Mouse (Mus musculus): ENCODE results near the gene Sntb2. TPM values are rescaled to one million over a fixed set of nuclear protein-coding genes. Genes with fewer than 3 reads are reported as not detected.

The Sntb2 gene
- polyA plus RNA-seq, 1 experiment: 6.9 TPM

GRCm38 (mm10) chr8:107056076-107056972 is 120.8 kb downstream of the Sntb2 start, which contains the start of the genes Cog8 and Nip7:
Gene Cog8, minus strand, starts transcription at chr8:107056689.
Gene Nip7, plus strand, starts transcription at chr8:107056877.
- Histone ChIP-seq H3K4me3 (ENCODE audit: insufficient read depth, low read depth, low read length) (peak within 1 kb of the TSS; percentile 85), H3K27ac (replicated peaks; ENCODE audit: low read depth, low read length) (peak within 1 kb of the TSS; percentile 80), H3K4me1 (ENCODE audit: control insufficient read depth, insufficient read depth, insufficient read length, low read length) (peaks cover 3% of the 10 kb centered on the region; the same call in 1 of the 2 replicates)

- Histone ChIP-seq H3K27ac (replicated peaks; ENCODE audit: low read depth, low read length) (peak overlapping the region; percentile 20), H3K4me1 (ENCODE audit: control insufficient read depth, insufficient read depth, insufficient read length, low read length) (peaks cover 3% of the 10 kb centered on the region; the same call in 1 of the 2 replicates), H3K4me3 (ENCODE audit: insufficient read depth, low read depth, low read length) (peak overlapping the region; percentile 85)
Observed at GRCm38 (mm10) chr8:107056973-107057369, 121.4 kb downstream of the Sntb2 start.

- no peak overlapping the region for H3K27ac ChIP-seq (replicated peaks; ENCODE audit: low read depth, low read length)
- H3K4me3 ChIP-seq (ENCODE audit: insufficient read depth, low read depth, low read length): no peak overlapping the region
- no peaks in the 10 kb centered on the region for H3K4me1 ChIP-seq (ENCODE audit: control insufficient read depth, insufficient read depth, insufficient read length, low read length)
Observed at GRCm38 (mm10) chr8:107062613-107063012, 127.1 kb downstream of the Sntb2 start.

GRCm38 (mm10) chr8:107065511-107066496 is 130.3 kb downstream of the Sntb2 start, which contains the start of gene Tmed6:
Gene Tmed6, minus strand, starts transcription at chr8:107065644.
- Histone ChIP-seq H3K27ac (replicated peaks; ENCODE audit: low read depth, low read length) (no peak within 1 kb of the TSS), H3K4me1 (ENCODE audit: control insufficient read depth, insufficient read depth, insufficient read length, low read length) (no peaks in the 10 kb centered on the region), H3K4me3 (ENCODE audit: insufficient read depth, low read depth, low read length) (no peak within 1 kb of the TSS)

Other genes starting within 250 kb of the Sntb2 start
- gene Has3, start 65.5 kb upstream of the Sntb2 start, polyA plus RNA-seq (2012; ENCODE audit: insufficient read depth, insufficient read length, missing spikeins): not detected in 2 replicates
- 19.8 and 24.4 TPM in 2 replicates for gene Utp4, start 42.1 kb upstream of the Sntb2 start, polyA plus RNA-seq (2012; ENCODE audit: insufficient read depth, insufficient read length, missing spikeins)
- gene Vps4a, start 95.5 kb downstream of the Sntb2 start, polyA plus RNA-seq (2012; ENCODE audit: insufficient read depth, insufficient read length, missing spikeins): 42.0 and 46.7 TPM in 2 replicates
- 15.0 and 24.3 TPM in 2 replicates for gene Pdf, start 112.9 kb downstream of the Sntb2 start, polyA plus RNA-seq (2012; ENCODE audit: insufficient read depth, insufficient read length, missing spikeins)
- 12.9 and 22.0 TPM in 2 replicates for gene Cog8, start 120.9 kb downstream of the Sntb2 start, polyA plus RNA-seq (2012; ENCODE audit: insufficient read depth, insufficient read length, missing spikeins)
- gene Nip7, start 121.1 kb downstream of the Sntb2 start, polyA plus RNA-seq (2012; ENCODE audit: insufficient read depth, insufficient read length, missing spikeins): 21.5 and 22.2 TPM in 2 replicates
- gene Tmed6, start 129.9 kb downstream of the Sntb2 start, polyA plus RNA-seq (2012; ENCODE audit: insufficient read depth, insufficient read length, missing spikeins): not detected in 2 replicates
- gene Terf2, start 160.8 kb downstream of the Sntb2 start, polyA plus RNA-seq (2012; ENCODE audit: insufficient read depth, insufficient read length, missing spikeins): 6.7 and 9.0 TPM in 2 replicates
- 177 and 294 TPM in 2 replicates for gene Cyb5b, start 214.9 kb downstream of the Sntb2 start, polyA plus RNA-seq (2012; ENCODE audit: insufficient read depth, insufficient read length, missing spikeins)